Mouse (Mus musculus): ENCODE measurements around the gene Ccl25. TPM values are rescaled to one million over a fixed set of nuclear protein-coding genes. Genes with fewer than 3 reads are reported as not detected.
"Not testable (repeated sequence)": the region's sequence is repeated elsewhere in the genome, so short reads cannot be mapped to it uniquely, and the experiment has no call there.

Gene Ccl25
- polyA plus RNA-seq, 1 experiment from 2014 or later = 19.3 TPM

GRCm38 (mm10) chr8:4367808-4368207 lies 42.8 kb downstream of the Ccl25 start:
- Histone ChIP-seq H3K27me3 (replicated peaks; ENCODE audit: control insufficient read depth, insufficient read depth, low read length) (no peaks in the 10 kb centered on the region), H3K9me3 (ENCODE audit: control insufficient read depth, low read length) (no peaks in the 10 kb centered on the region), H3K36me3 (ENCODE audit: control insufficient read depth, insufficient read depth, low read length) (no peaks in the 10 kb centered on the region), H3K4me2 (no peak overlapping the region), H3K4me3 (ENCODE audit: low read depth, low read length) (no peak overlapping the region), H3K4me1 (replicated peaks; ENCODE audit: control insufficient read depth, insufficient read depth, low read length) (no peaks in the 10 kb centered on the region), H3K9ac (ENCODE audit: low read depth, low read length) (no peak overlapping the region), H3K27ac (ENCODE audit: low read depth, low read length) (no peak overlapping the region)
- no peak for DNase-seq (ENCODE audit: low spot score)
- no peak for ATAC-seq (replicated peaks; ENCODE audit: low FRiP score)
- WGBS = 81% methylated on average over 11 of the region's 11 CpGs

DNA sequence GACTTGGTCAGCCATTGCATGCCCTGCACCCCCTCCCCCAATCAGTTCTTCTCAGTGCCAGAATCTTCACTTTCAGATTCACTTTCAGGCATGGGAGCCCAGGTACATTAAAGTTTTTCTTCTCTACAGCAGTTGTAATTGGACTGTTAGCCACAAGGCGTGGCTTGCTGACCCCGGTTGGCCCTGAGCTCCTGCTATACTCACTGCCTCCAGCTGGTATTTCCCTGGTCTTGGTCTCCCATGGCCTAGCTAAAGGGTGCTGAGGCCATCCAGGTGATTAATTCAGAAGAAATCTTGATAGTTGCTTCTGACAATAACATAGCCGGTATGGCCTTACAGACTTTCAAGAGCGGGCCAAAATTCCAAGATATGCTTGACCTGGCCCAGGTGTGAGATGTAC lies 43.5 kb downstream of the Ccl25 start:
- DNase-seq (ENCODE audit: low spot score) (no peak), ATAC-seq (replicated peaks; ENCODE audit: low FRiP score) (no peak)
- no peaks in the 10 kb centered on the region for H3K27me3 ChIP-seq (replicated peaks; ENCODE audit: control insufficient read depth, insufficient read depth, low read length)
- H3K9me3 ChIP-seq (ENCODE audit: control insufficient read depth, low read length) = no peaks in the 10 kb centered on the region
- H3K4me3 ChIP-seq (ENCODE audit: low read depth, low read length) = no peak overlapping the region
- H3K4me2 ChIP-seq = no peak overlapping the region
- 87% methylated on average over 4 of the region's 4 CpGs for WGBS
- H3K27ac ChIP-seq (ENCODE audit: low read depth, low read length) = no peak overlapping the region
- H3K4me1 ChIP-seq (replicated peaks; ENCODE audit: control insufficient read depth, insufficient read depth, low read length) = no peaks in the 10 kb centered on the region
- H3K9ac ChIP-seq (ENCODE audit: low read depth, low read length) = no peak overlapping the region
- H3K36me3 ChIP-seq (ENCODE audit: control insufficient read depth, insufficient read depth, low read length) = no peaks in the 10 kb centered on the region

GRCm38 (mm10) chr8:4370078-4370477 lies 45.1 kb downstream of the Ccl25 start:
- Histone ChIP-seq H3K4me1 (replicated peaks; ENCODE audit: control insufficient read depth, insufficient read depth, low read length) (no peaks in the 10 kb centered on the region), H3K9me3 (ENCODE audit: control insufficient read depth, low read length) (no peaks in the 10 kb centered on the region), H3K27me3 (replicated peaks; ENCODE audit: control insufficient read depth, insufficient read depth, low read length) (no peaks in the 10 kb centered on the region), H3K9ac (ENCODE audit: low read depth, low read length) (no peak overlapping the region), H3K36me3 (ENCODE audit: control insufficient read depth, insufficient read depth, low read length) (no peaks in the 10 kb centered on the region), H3K4me2 (no peak overlapping the region), H3K4me3 (ENCODE audit: low read depth, low read length) (no peak overlapping the region), H3K27ac (ENCODE audit: low read depth, low read length) (no peak overlapping the region)
- DNase-seq (ENCODE audit: low spot score) (no peak), ATAC-seq (replicated peaks; ENCODE audit: low FRiP score) (peak; percentile 71)
- WGBS = 35% methylated on average over 2 of the region's 2 CpGs

- H3K27ac ChIP-seq (ENCODE audit: low read depth, low read length) = no peak overlapping the region
- DNase-seq (ENCODE audit: low spot score) = no peak
- H3K4me1 ChIP-seq (replicated peaks; ENCODE audit: control insufficient read depth, insufficient read depth, low read length) = no peaks in the 10 kb centered on the region
- no peak overlapping the region for H3K4me2 ChIP-seq
- H3K9me3 ChIP-seq (ENCODE audit: control insufficient read depth, low read length) = no peaks in the 10 kb centered on the region
- no peak overlapping the region for H3K9ac ChIP-seq (ENCODE audit: low read depth, low read length)
- WGBS = 60% methylated on average over 2 of the region's 2 CpGs
- H3K36me3 ChIP-seq (ENCODE audit: control insufficient read depth, insufficient read depth, low read length) = no peaks in the 10 kb centered on the region
- no peak for ATAC-seq (replicated peaks; ENCODE audit: low FRiP score)
- H3K27me3 ChIP-seq (replicated peaks; ENCODE audit: control insufficient read depth, insufficient read depth, low read length) = no peaks in the 10 kb centered on the region
- H3K4me3 ChIP-seq (ENCODE audit: low read depth, low read length) = no peak overlapping the region
These were observed 47.6 kb downstream of the Ccl25 start for GRCm38 (mm10) chr8:4372657-4373056.

GRCm38 (mm10) chr8:4401442-4401841 lies 76.4 kb downstream of the Ccl25 start:
- no peaks in the 10 kb centered on the region for H3K27me3 ChIP-seq (replicated peaks; ENCODE audit: control insufficient read depth, insufficient read depth, low read length)
- no peaks in the 10 kb centered on the region for H3K36me3 ChIP-seq (ENCODE audit: control insufficient read depth, insufficient read depth, low read length)
- DNase-seq (ENCODE audit: low spot score) (no peak), ATAC-seq (replicated peaks; ENCODE audit: low FRiP score) (no peak)
- no peak overlapping the region for H3K4me3 ChIP-seq (ENCODE audit: low read depth, low read length)
- 0 out of 2 replicates have a peak, but pooled peaks cover 2% of the 10 kb centered on the region for H3K9me3 ChIP-seq (ENCODE audit: control insufficient read depth, low read length)
- no peaks in the 10 kb centered on the region for H3K4me1 ChIP-seq (replicated peaks; ENCODE audit: control insufficient read depth, insufficient read depth, low read length)
- H3K4me2 ChIP-seq = no peak overlapping the region
- WGBS = 78% methylated on average over 2 of the region's 2 CpGs
- H3K9ac ChIP-seq (ENCODE audit: low read depth, low read length) = no peak overlapping the region
- no peak overlapping the region for H3K27ac ChIP-seq (ENCODE audit: low read depth, low read length)

- H3K27me3 ChIP-seq (replicated peaks; ENCODE audit: control insufficient read depth, insufficient read depth, low read length) = no peaks in the 10 kb centered on the region
- H3K9me3 ChIP-seq (ENCODE audit: control insufficient read depth, low read length) = 0 out of 2 replicates have a peak, but pooled peaks cover 2% of the 10 kb centered on the region
- no peak overlapping the region for H3K9ac ChIP-seq (ENCODE audit: low read depth, low read length)
- DNase-seq (ENCODE audit: low spot score) (no peak), ATAC-seq (replicated peaks; ENCODE audit: low FRiP score) (no peak)
- H3K4me2 ChIP-seq = peak overlapping the region; percentile 43
- no peaks in the 10 kb centered on the region for H3K36me3 ChIP-seq (ENCODE audit: control insufficient read depth, insufficient read depth, low read length)
- WGBS = 39% methylated on average over 19 of the region's 19 CpGs
- no peaks in the 10 kb centered on the region for H3K4me1 ChIP-seq (replicated peaks; ENCODE audit: control insufficient read depth, insufficient read depth, low read length)
- H3K27ac ChIP-seq (ENCODE audit: low read depth, low read length) = no peak overlapping the region
- H3K4me3 ChIP-seq (ENCODE audit: low read depth, low read length) = peak overlapping the region; percentile 13; the same call in 1 of the 2 replicates
These were observed 79.2 kb downstream of the Ccl25 start for GRCm38 (mm10) chr8:4403960-4404879.

- Histone ChIP-seq H3K4me3 (ENCODE audit: low read depth, low read length) (peak overlapping the region; percentile 13; the same call in 1 of the 2 replicates), H3K36me3 (ENCODE audit: control insufficient read depth, insufficient read depth, low read length) (no peaks in the 10 kb centered on the region), H3K27ac (ENCODE audit: low read depth, low read length) (no peak overlapping the region), H3K27me3 (replicated peaks; ENCODE audit: control insufficient read depth, insufficient read depth, low read length) (no peaks in the 10 kb centered on the region), H3K9me3 (ENCODE audit: control insufficient read depth, low read length) (0 out of 2 replicates have a peak, but pooled peaks cover 2% of the 10 kb centered on the region), H3K4me1 (replicated peaks; ENCODE audit: control insufficient read depth, insufficient read depth, low read length) (no peaks in the 10 kb centered on the region), H3K4me2 (peak overlapping the region; percentile 43), H3K9ac (ENCODE audit: low read depth, low read length) (no peak overlapping the region)
- WGBS = 11% methylated on average over 16 of the region's 16 CpGs
- no peak for ATAC-seq (replicated peaks; ENCODE audit: low FRiP score)
- peak; percentile 37 for DNase-seq (ENCODE audit: low spot score)
These were observed 79.9 kb downstream of the Ccl25 start for GRCm38 (mm10) chr8:4404880-4405261.

- H3K4me1 ChIP-seq (replicated peaks; ENCODE audit: control insufficient read depth, insufficient read depth, low read length); H3K4me2 ChIP-seq; H3K36me3 ChIP-seq (ENCODE audit: control insufficient read depth, insufficient read depth, low read length); H3K9ac ChIP-seq (ENCODE audit: low read depth, low read length); H3K9me3 ChIP-seq (ENCODE audit: control insufficient read depth, low read length); H3K4me3 ChIP-seq (ENCODE audit: low read depth, low read length); ATAC-seq (replicated peaks; ENCODE audit: low FRiP score); H3K27me3 ChIP-seq (replicated peaks; ENCODE audit: control insufficient read depth, insufficient read depth, low read length); H3K27ac ChIP-seq (ENCODE audit: low read depth, low read length); DNase-seq (ENCODE audit: low spot score): not testable (repeated sequence)
- WGBS = 59% methylated on average over 6 of the region's 6 CpGs
These were observed 83.4 kb downstream of the Ccl25 start for GRCm38 (mm10) chr8:4408425-4408824.

Measured in liver, embryonic 11.5 days (tissue).